Mouse (Mus musculus): Measurements from ENCODE around the gene Mafk. TPM values are rescaled to one million over a fixed set of nuclear protein-coding genes. Genes with fewer than 3 reads are reported as not detected.

Mafk gene
- polyA plus RNA-seq, 2 experiments = 6.6 to 6.7 TPM

- no peak for DNase-seq (ENCODE audit: low spot score)
- Histone ChIP-seq H3K4me2 (replicated peaks; ENCODE audit: low read depth, low read length, severe bottlenecking) (no peak overlapping the region), H3K4me3 (replicated peaks; ENCODE audit: low read length) (no peak overlapping the region), H3K27me3 (ENCODE audit: control insufficient read depth, insufficient read depth, low read length) (peaks cover 8% of the 10 kb centered on the region; the same call in 1 of the 2 replicates), H3K36me3 (ENCODE audit: control insufficient read depth, insufficient read depth, low read length) (peaks cover 23% of the 10 kb centered on the region), H3K4me1 (ENCODE audit: control insufficient read depth, insufficient read depth, low read length) (no peaks in the 10 kb centered on the region), H3K9me3 (ENCODE audit: control insufficient read depth, low read length) (no peaks in the 10 kb centered on the region), H3K27ac (replicated peaks; ENCODE audit: low read depth, low read length) (no peak overlapping the region), H3K9ac (ENCODE audit: low read depth, low read length, severe bottlenecking) (no peak overlapping the region)
- 49% methylated on average over 4 of the region's 4 CpGs for WGBS
- no peak for TF ChIP-seq POLR2A (IDR thresholded peaks at IDR 0.05; ENCODE audit: borderline replicate concordance, extremely low read depth, insufficient read depth, insufficient read length)
- ATAC-seq (ENCODE audit: low FRiP score, low read depth) = no peak
Measured at GRCm38 (mm10) chr5:139818801-139819200, 27.5 kb downstream of the Mafk start.

DNA sequence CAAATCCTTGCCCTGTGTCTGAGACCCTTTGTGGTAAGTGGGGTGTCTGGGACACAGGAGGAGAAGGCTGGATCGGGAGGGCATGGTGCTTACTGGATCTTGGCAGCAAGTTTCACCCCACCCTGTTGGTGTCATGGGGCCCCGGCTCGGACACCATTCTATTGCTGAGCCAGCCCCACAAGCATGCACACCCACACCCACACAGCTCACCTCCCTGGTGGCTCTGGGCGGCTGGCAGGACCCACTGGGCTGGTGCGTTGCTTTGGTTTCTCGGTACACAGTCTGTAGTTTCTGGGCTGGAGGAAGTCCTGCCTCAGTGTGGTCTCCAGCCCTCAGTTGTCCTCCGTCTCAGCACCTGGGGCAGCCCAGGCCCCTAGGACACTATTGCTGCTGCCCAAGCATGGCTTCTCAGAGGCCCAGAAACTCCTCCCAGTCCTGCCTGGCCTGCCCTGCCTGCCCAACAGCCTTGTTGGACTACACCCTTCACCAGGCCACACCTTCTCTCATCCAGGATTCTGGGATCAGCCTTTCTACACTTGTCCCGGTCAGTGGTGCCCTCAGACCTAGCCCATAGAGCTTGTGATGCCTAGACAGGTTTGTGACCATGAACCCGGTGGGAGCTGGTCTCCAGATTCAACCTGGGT lies 28.3 kb downstream of the Mafk start, which contains the start of gene Tmem184a:
Tmem184a (minus strand) TSS at position 380 of the 644 bp plus-strand sequence.
- no peak for DNase-seq (ENCODE audit: low spot score)
- no peaks in the 10 kb centered on the region for H3K9me3 ChIP-seq (ENCODE audit: control insufficient read depth, low read length)

GRCm38 (mm10) chr5:139821466-139822459 lies 30.4 kb downstream of the Mafk start:
- WGBS = 38% methylated on average over 12 of the region's 12 CpGs
- no peak overlapping the region for H3K9ac ChIP-seq (ENCODE audit: low read depth, low read length, severe bottlenecking)
- DNase-seq (ENCODE audit: low spot score) (peak; percentile 39), ATAC-seq (ENCODE audit: low FRiP score, low read depth) (peak; percentile 71)
- no peak overlapping the region for H3K4me3 ChIP-seq (replicated peaks; ENCODE audit: low read length)
- peaks cover 28% of the 10 kb centered on the region for H3K36me3 ChIP-seq (ENCODE audit: control insufficient read depth, insufficient read depth, low read length)
- H3K4me1 ChIP-seq (ENCODE audit: control insufficient read depth, insufficient read depth, low read length) = peaks cover 11% of the 10 kb centered on the region; the same call in 1 of the 2 replicates
- no peak overlapping the region for H3K4me2 ChIP-seq (replicated peaks; ENCODE audit: low read depth, low read length, severe bottlenecking)
- no peak overlapping the region for H3K27ac ChIP-seq (replicated peaks; ENCODE audit: low read depth, low read length)
- no peaks in the 10 kb centered on the region for H3K27me3 ChIP-seq (ENCODE audit: control insufficient read depth, insufficient read depth, low read length)
- TF ChIP-seq POLR2A (IDR thresholded peaks at IDR 0.05; ENCODE audit: borderline replicate concordance, extremely low read depth, insufficient read depth, insufficient read length) = no peak
- H3K9me3 ChIP-seq (ENCODE audit: control insufficient read depth, low read length) = no peaks in the 10 kb centered on the region

More for the DNA sequence above, 28.3 kb downstream of the Mafk start, which contains the start of gene Tmem184a:
- Histone ChIP-seq H3K4me2 (replicated peaks; ENCODE audit: low read depth, low read length, severe bottlenecking) (no peak within 1 kb of the TSS), H3K27me3 (ENCODE audit: control insufficient read depth, insufficient read depth, low read length) (0 out of 2 replicates have a peak, but pooled peaks cover 2% of the 10 kb centered on the region), H3K4me3 (replicated peaks; ENCODE audit: low read length) (no peak within 1 kb of the TSS), H3K4me1 (ENCODE audit: control insufficient read depth, insufficient read depth, low read length) (no peaks in the 10 kb centered on the region), H3K27ac (replicated peaks; ENCODE audit: low read depth, low read length) (no peak within 1 kb of the TSS), H3K36me3 (ENCODE audit: control insufficient read depth, insufficient read depth, low read length) (peaks cover 27% of the 10 kb centered on the region), H3K9ac (ENCODE audit: low read depth, low read length, severe bottlenecking) (no peak within 1 kb of the TSS)
- no peak for TF ChIP-seq POLR2A (IDR thresholded peaks at IDR 0.05; ENCODE audit: borderline replicate concordance, extremely low read depth, insufficient read depth, insufficient read length)
- no peak for ATAC-seq (ENCODE audit: low FRiP score, low read depth)
- WGBS = 78% methylated on average over 9 of the region's 9 CpGs

- no peak overlapping the region for H3K4me3 ChIP-seq (replicated peaks; ENCODE audit: low read length)
- H3K27me3 ChIP-seq (ENCODE audit: control insufficient read depth, insufficient read depth, low read length) = no peaks in the 10 kb centered on the region
- H3K9me3 ChIP-seq (ENCODE audit: control insufficient read depth, low read length) = no peaks in the 10 kb centered on the region
- no peak for ATAC-seq (ENCODE audit: low FRiP score, low read depth)
- TF ChIP-seq POLR2A (IDR thresholded peaks at IDR 0.05; ENCODE audit: borderline replicate concordance, extremely low read depth, insufficient read depth, insufficient read length) = no peak
- H3K9ac ChIP-seq (ENCODE audit: low read depth, low read length, severe bottlenecking) = no peak overlapping the region
- no peak overlapping the region for H3K4me2 ChIP-seq (replicated peaks; ENCODE audit: low read depth, low read length, severe bottlenecking)
- peaks cover 11% of the 10 kb centered on the region; the same call in 1 of the 2 replicates for H3K4me1 ChIP-seq (ENCODE audit: control insufficient read depth, insufficient read depth, low read length)
- DNase-seq (ENCODE audit: low spot score) = no peak
- peaks cover 28% of the 10 kb centered on the region for H3K36me3 ChIP-seq (ENCODE audit: control insufficient read depth, insufficient read depth, low read length)
- WGBS = 90% methylated on average over 10 of the region's 10 CpGs
- H3K27ac ChIP-seq (replicated peaks; ENCODE audit: low read depth, low read length) = no peak overlapping the region
Measured at GRCm38 (mm10) chr5:139824531-139824930, 33.2 kb downstream of the Mafk start.

GRCm38 (mm10) chr5:139825947-139826346 lies 34.6 kb downstream of the Mafk start:
- H3K4me2 ChIP-seq (replicated peaks; ENCODE audit: low read depth, low read length, severe bottlenecking) = peak overlapping the region; percentile 94
- H3K4me3 ChIP-seq (replicated peaks; ENCODE audit: low read length) = peak overlapping the region; percentile 82
- peak overlapping the region; percentile 84 for H3K9ac ChIP-seq (ENCODE audit: low read depth, low read length, severe bottlenecking)
- H3K36me3 ChIP-seq (ENCODE audit: control insufficient read depth, insufficient read depth, low read length) = peaks cover 28% of the 10 kb centered on the region
- no peak for TF ChIP-seq POLR2A (IDR thresholded peaks at IDR 0.05; ENCODE audit: borderline replicate concordance, extremely low read depth, insufficient read depth, insufficient read length)
- H3K9me3 ChIP-seq (ENCODE audit: control insufficient read depth, low read length) = no peaks in the 10 kb centered on the region
- 30% methylated on average over 11 of the region's 11 CpGs for WGBS
- H3K27ac ChIP-seq (replicated peaks; ENCODE audit: low read depth, low read length) = no peak overlapping the region
- ATAC-seq (ENCODE audit: low FRiP score, low read depth) (no peak), DNase-seq (ENCODE audit: low spot score) (no peak)
- no peaks in the 10 kb centered on the region for H3K27me3 ChIP-seq (ENCODE audit: control insufficient read depth, insufficient read depth, low read length)
- peaks cover 11% of the 10 kb centered on the region; the same call in 1 of the 2 replicates for H3K4me1 ChIP-seq (ENCODE audit: control insufficient read depth, insufficient read depth, low read length)
